Mouse (Mus musculus): ENCODE results near the gene Atp1a1. TPM values are rescaled to one million over a fixed set of nuclear protein-coding genes. Genes with fewer than 3 reads are reported as not detected.
A peak's percentile ranks its signal among the peaks of the same experiment; 100 is the strongest.

Atp1a1 gene
- polyA plus RNA-seq, 3 experiments from 2014 or later: 9.7 to 26.3 (median 14.9) TPM

- ATAC-seq: no peak
Measured at GRCm38 (mm10) chr3:101552621-101553620, 51.6 kb downstream of the Atp1a1 start.

GRCm38 (mm10) chr3:101551457-101552230 lies 52.8 kb downstream of the Atp1a1 start:
- no peak for ATAC-seq

GRCm38 (mm10) chr3:101549749-101550148 lies 54.7 kb downstream of the Atp1a1 start:
- no peak for ATAC-seq

DNA sequence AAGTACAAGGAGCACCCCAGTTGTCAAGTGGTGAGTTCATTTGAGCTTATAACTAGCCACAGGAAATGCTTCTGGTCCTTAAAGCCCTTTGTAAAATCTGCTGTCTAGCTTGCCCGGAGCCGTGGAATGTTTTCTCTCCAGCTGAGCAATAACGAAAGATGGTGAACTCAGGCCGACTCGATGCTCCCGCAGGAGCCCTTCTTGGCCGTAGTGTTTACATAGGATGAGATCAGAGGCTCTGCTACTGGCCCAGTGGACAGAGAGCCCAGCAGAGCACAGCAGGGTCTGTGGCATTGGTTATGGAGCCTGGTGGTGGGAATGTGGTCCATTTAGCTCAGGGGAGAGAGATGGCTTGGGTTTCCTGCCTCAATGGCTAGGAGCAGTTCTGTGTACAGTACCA lies 60.4 kb downstream of the Atp1a1 start:
- ATAC-seq: no peak

- peak; percentile 52 for ATAC-seq
Measured at GRCm38 (mm10) chr3:101541571-101541970, 62.9 kb downstream of the Atp1a1 start.

GRCm38 (mm10) chr3:101540568-101540967 lies 63.9 kb downstream of the Atp1a1 start:
- ATAC-seq: no peak

DNA sequence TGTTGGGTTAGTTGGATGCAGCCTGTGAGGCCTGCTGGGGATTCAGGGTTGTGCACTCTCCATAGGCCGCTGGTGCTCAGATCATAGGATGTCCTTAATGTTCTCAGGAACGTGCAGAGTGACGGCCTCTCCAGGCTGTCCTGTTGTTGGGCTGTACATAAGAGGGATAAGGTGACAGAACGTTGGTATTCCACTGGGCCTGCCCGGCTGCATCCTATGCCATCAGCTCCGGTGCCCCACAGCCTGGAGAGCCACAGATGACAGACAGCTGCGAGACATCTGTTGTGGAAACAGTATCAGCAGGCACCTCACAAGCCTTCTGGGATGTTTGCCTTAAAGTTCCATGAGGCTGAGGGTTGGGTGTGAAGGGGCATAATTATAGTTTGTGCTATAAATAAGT lies 68.2 kb downstream of the Atp1a1 start:
- no peak for ATAC-seq

DNA sequence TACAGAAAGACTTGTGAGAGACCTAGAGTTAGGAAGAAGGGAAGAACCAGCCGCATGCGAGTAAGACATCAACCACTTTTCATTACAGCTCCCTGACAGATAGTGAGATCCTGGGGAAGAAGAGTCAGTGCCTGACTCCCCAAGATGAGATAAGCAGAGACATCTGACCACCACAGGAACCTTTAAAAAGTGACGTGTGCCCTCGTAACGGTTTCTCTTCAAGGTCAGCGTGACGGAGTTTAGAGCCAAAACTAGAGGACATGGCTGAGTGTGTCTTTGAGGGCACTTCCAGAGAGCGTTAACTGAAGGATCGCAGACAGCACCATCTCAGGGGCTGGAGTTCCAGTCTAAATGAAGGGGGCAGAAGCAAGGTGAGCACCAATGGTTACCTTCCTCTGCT lies 70.2 kb downstream of the Atp1a1 start:
- no peak for ATAC-seq

- no peak for ATAC-seq
Measured at GRCm38 (mm10) chr3:101533373-101533772, 71.1 kb downstream of the Atp1a1 start.

- ATAC-seq: no peak
Measured at GRCm38 (mm10) chr3:101530928-101531327, 73.6 kb downstream of the Atp1a1 start.

GRCm38 (mm10) chr3:101528900-101529594 lies 75.4 kb downstream of the Atp1a1 start:
- ATAC-seq: no peak

GRCm38 (mm10) chr3:101528157-101528899 lies 76.2 kb downstream of the Atp1a1 start:
- ATAC-seq: no peak

DNA sequence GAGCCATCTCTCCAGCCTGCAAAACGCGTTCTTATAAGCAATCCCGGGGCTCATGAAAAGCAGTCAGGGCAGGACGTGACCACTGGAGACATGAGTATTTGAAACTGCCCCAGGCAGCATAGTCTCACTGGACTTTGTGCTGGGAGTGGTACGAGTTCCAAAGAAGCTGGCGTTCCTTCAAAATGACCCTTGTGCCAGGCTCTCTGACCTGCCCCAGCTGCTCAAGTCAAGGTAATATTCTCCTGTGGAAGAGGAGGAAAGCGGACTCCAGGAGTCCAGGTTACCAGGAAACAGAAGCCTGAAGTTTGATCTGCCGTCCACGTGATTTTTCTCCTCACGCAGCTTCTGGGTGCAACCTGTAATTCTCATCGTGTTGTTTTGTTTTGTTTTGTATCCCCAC lies 77.9 kb downstream of the Atp1a1 start:
- ATAC-seq: no peak

Other genes with a start within 250 kb of the Atp1a1 start
- gene Igsf3, start 227.6 kb downstream of the Atp1a1 start, polyA plus RNA-seq (2017; shearing (Covaris generic)): 1 to 10 TPM in 2 of 3 experiments, under 1 TPM in 1; 0.53 to 1.6 (median 1.3) TPM
- gene Mab21l3, start 244.3 kb upstream of the Atp1a1 start, polyA plus RNA-seq (2017; shearing (Covaris generic)): under 1 TPM in 1 of 3 experiments, not detected in 2; 0.21 TPM

Data from inflammation-experienced regulatory T-cells, adult 6 months (primary cell).